Mouse (Mus musculus) small intestine, adult 2 months (tissue): Measurements from ENCODE around the gene Nppc.

Source experiments
- CTCF ChIP-seq: fragments of 200-500 bp; IDR thresholded peaks from 2 replicates; pipeline ENCODE4 v1.5.1; 2012; ENCODE audit warnings: low read depth, mild to moderate bottlenecking, control low read depth, inconsistent platforms, low read length, moderate library complexity, mixed read lengths; ENCODE audit not compliant: insufficient replicate concordance, insufficient read length; ENCODE audit errors: extremely low read depth
- POLR2A ChIP-seq: fragments of 200-500 bp; IDR thresholded peaks from 2 replicates; pipeline ENCODE4 v1.6.1; 2012; ENCODE audit warnings: low read depth, mild to moderate bottlenecking, control low read depth, inconsistent platforms, low read length, moderate library complexity

GRCm38 (mm10) chr1:86633840-86634750 lies 36.3 kb downstream of the Nppc start:
- TF ChIP-seq POLR2A, result no peak
- no peak for TF ChIP-seq CTCF
